Mouse (Mus musculus): ENCODE measurements around the gene Agpat1.

DNA sequence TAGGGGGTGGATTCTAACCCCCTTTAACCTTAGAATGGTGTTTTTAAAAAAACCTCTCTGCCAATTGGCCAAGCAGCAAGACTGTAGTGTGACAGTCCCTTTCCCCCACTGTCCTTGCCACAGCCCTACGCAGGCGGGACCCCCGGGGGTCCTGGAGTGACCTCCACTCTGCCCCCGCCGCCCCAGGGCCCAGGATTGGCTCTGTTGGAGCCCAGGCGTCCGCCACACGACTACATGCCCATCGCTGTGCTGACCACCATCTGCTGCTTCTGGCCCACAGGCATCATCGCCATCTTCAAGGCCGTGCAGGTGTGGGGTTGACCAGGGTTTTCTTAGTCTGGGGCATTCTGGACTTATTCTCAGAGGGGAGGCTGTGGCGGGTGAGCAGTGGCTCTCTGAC lies 27.6 kb downstream of the Agpat1 start:
- TF ChIP-seq CTCF (conservative IDR thresholded peaks at IDR 0.05; ENCODE audit: insufficient read depth, insufficient read length, low read depth, low read length): no peak
- TF ChIP-seq POLR2A (IDR thresholded peaks at IDR 0.05; ENCODE audit: low read depth, low read length): no peak
